Mouse (Mus musculus) neural tube, embryonic 15.5 days (tissue): ENCODE measurements at regions not wholly inside any gene's neighbourhood (a gene's known extent, or its start where the extent isn't known, plus 50 kb on each side); places are given as distances from the start of the nearest gene placed in this dataset.

Experiments used
- ATAC-seq: fragments of 200-750 bp; cut with Nextera tagmentation; 2 replicates; pipeline ENCODE4 v1.8.0; 2017; ENCODE audit warnings: mild to moderate bottlenecking, moderate TSS enrichment, moderate library complexity; ENCODE audit not compliant: low FRiP score
- H3K27ac ChIP-seq: fragments of 300-500 bp; sonication (generic); replicated peaks from 2 replicates; pipeline ENCODE4 v1.5.1; 2015; ENCODE audit warnings: mild to moderate bottlenecking, inconsistent platforms
- H3K27me3 ChIP-seq: fragments of 300-500 bp; sonication (generic); replicated peaks from 2 replicates; pipeline ENCODE4 v1.6.1; 2015; ENCODE audit warnings: inconsistent platforms
- H3K36me3 ChIP-seq: fragments of 300-500 bp; sonication (generic); 2 replicates; pipeline ENCODE4 v1.6.1; 2015; ENCODE audit warnings: inconsistent platforms
- H3K4me1 ChIP-seq: fragments of 300-500 bp; sonication (generic); 2 replicates; pipeline ENCODE4 v1.6.1; 2015; ENCODE audit warnings: inconsistent platforms
- H3K4me2 ChIP-seq: fragments of 300-500 bp; sonication (generic); 2 replicates; pipeline ENCODE4 v1.6.1; 2015; ENCODE audit warnings: inconsistent platforms, mild to moderate bottlenecking, moderate library complexity
- H3K4me3 ChIP-seq: fragments of 300-500 bp; sonication (generic); replicated peaks from 2 replicates; pipeline ENCODE4 v1.5.1; 2015; ENCODE audit warnings: mild to moderate bottlenecking, inconsistent platforms
- H3K9ac ChIP-seq: fragments of 300-500 bp; sonication (generic); replicated peaks from 2 replicates; pipeline ENCODE4 v1.6.1; 2015; ENCODE audit warnings: mild to moderate bottlenecking, inconsistent platforms
- H3K9me3 ChIP-seq: fragments of 300-500 bp; sonication (generic); replicated peaks from 2 replicates; pipeline ENCODE4 v1.6.1; 2016; ENCODE audit warnings: inconsistent platforms
- WGBS: fragments of 180-500 bp; shearing (Covaris S2); methylation state at CpG from one replicate; pipeline ENCODE4 v1.1.7; 2015; ENCODE audit warnings: mixed read lengths; 5-methylcytosine and 5-hydroxymethylcytosine counted together

DNA sequence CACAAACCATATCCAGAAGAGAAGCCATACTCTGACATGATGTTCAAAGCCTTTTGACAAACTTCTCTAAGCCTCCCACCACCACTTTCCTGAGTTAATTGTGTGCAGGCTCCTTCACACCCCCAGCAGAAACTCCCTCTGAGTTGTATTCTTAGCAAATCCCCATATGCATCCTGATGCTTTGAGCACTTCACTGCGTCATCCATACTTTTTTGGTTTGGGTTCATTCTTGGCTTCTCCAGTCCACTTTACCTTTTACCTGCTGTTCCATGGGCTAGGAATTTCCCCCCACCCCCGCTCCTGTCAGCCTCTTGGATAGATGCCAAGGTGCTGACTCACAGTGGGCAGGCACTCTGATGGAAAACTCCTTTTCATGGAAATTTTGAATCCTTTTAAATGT, 575.2 kb downstream of the Prkd1 start:
- WGBS: 83% methylated on average over 2 of the region's 2 CpGs
- no peaks in the 10 kb centered on the region for H3K36me3 ChIP-seq
- H3K27ac ChIP-seq: no peak overlapping the region
- no peaks in the 10 kb centered on the region for H3K27me3 ChIP-seq
- H3K4me3 ChIP-seq: no peak overlapping the region
- no peak overlapping the region for H3K9ac ChIP-seq
- ATAC-seq: no peak
- H3K9me3 ChIP-seq: no peaks in the 10 kb centered on the region
- H3K4me1 ChIP-seq: no peaks in the 10 kb centered on the region
- H3K4me2 ChIP-seq: no peak overlapping the region

DNA sequence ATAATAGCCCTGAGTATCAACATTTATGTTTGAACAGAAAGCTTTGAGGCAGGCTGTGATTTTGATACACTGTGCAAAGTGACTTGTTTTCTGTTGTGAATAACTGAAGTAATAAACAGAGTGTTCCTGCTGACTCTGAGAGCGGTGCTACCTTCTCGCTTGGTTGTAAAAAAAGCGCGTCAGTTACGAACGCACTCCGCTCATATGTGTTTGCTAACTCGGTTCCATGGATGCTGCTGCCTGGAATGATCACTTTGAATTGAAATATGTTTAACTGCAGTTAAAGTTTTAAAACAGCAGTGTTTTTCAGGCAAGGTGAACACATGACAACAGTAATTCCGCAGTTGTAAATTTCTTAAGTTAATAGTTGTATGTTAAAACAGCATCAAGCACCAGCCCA, 567.7 kb downstream of the Prkd1 start:
- H3K4me1 ChIP-seq: no peaks in the 10 kb centered on the region
- H3K27ac ChIP-seq: no peak overlapping the region
- no peaks in the 10 kb centered on the region for H3K27me3 ChIP-seq
- no peaks in the 10 kb centered on the region for H3K9me3 ChIP-seq
- H3K9ac ChIP-seq: no peak overlapping the region
- H3K4me2 ChIP-seq: no peak overlapping the region
- H3K4me3 ChIP-seq: no peak overlapping the region
- ATAC-seq: no peak
- WGBS: 66% methylated on average over 9 of the region's 9 CpGs
- no peaks in the 10 kb centered on the region for H3K36me3 ChIP-seq

DNA sequence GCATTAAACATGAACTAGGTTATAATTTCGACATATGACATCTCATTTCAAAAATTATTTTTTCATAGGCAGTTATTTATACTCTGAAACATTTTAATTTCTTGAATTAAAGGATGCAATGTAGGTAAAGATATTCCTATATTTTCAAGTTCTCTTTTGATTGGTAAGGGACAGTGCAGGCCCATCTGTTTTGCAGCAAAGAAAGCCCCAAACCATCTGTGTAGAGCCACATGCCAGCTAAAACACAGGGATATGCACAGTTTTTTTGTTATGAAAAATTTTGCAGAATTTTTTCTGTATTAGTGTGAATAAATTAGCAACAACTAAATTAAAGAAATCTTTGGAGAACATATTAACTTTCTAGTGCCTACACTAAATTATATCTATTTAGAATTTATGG, 567.3 kb downstream of the Prkd1 start:
- no peak overlapping the region for H3K4me2 ChIP-seq
- H3K9ac ChIP-seq: no peak overlapping the region
- 82% methylated on average over 1 of the region's 1 CpGs for WGBS
- H3K36me3 ChIP-seq: no peaks in the 10 kb centered on the region
- H3K4me1 ChIP-seq: no peaks in the 10 kb centered on the region
- ATAC-seq: no peak
- H3K27ac ChIP-seq: no peak overlapping the region
- H3K27me3 ChIP-seq: no peaks in the 10 kb centered on the region
- H3K9me3 ChIP-seq: no peaks in the 10 kb centered on the region
- no peak overlapping the region for H3K4me3 ChIP-seq

DNA sequence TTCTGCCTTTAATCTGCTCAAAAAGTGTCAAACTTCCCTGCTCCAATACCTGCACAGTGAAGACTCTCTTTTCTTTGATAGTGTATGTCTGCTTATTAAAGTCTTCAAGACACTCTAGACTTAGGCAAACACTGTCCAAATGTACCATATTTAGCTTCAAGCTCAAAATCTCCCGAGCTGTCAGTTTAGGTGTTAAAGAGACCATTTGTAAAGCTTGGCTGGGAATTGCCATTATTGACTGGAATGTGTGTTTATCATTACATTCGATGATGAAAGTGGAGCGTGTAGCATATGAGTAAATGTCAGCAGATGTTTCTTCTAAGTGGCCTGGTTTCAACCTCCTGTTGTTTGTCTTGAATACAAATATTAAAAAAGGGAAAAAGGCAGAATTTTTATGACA, 564.4 kb downstream of the Prkd1 start:
- Histone ChIP-seq H3K4me3 (no peak overlapping the region), H3K4me1 (no peaks in the 10 kb centered on the region), H3K4me2 (no peak overlapping the region), H3K27me3 (no peaks in the 10 kb centered on the region), H3K27ac (no peak overlapping the region), H3K36me3 (no peaks in the 10 kb centered on the region), H3K9ac (no peak overlapping the region), H3K9me3 (no peaks in the 10 kb centered on the region)
- 72% methylated on average over 3 of the region's 3 CpGs for WGBS
- no peak for ATAC-seq

DNA sequence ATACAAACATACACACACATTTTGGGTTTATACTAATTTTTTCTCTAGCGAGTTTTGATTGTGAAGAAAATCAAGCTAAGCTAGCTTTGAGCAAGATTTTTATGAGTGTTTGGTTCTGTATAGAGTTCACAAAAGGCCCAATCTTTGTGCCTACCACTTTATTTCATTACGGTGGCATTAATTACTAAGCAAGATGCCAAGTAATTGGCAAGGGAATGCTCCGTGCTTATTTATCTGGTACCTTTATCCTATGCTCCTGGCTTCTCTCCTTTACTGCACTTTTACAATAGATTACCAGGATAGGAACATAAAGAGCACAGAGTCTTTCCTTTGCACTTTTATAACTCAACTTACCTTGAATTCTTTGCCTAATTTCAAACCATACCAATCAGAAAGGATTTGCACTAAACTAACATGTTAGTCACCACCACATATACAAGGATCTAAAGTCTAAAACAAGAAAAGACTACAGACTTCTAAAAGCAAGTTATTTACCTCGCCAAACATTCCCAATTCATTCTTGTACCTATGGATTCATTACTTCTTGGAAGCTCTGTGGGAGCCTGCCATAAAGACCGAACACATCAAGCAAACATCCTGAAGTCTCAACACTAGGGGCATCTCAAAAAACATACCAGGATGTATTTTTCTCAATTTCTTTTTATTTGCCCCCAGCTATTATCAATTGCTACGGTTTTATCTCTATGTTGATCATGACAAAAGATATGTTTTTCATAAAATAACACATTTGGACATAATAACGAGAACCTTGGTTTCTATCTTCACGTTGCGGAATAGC, 537.5 kb downstream of the Prkd1 start:
- Histone ChIP-seq H3K4me2 (no peak overlapping the region), H3K36me3 (no peaks in the 10 kb centered on the region), H3K4me1 (no peaks in the 10 kb centered on the region), H3K9ac (no peak overlapping the region), H3K4me3 (no peak overlapping the region), H3K27me3 (no peaks in the 10 kb centered on the region), H3K9me3 (no peaks in the 10 kb centered on the region), H3K27ac (no peak overlapping the region)
- 85% methylated on average over 9 of the region's 9 CpGs for WGBS
- ATAC-seq: no peak

DNA sequence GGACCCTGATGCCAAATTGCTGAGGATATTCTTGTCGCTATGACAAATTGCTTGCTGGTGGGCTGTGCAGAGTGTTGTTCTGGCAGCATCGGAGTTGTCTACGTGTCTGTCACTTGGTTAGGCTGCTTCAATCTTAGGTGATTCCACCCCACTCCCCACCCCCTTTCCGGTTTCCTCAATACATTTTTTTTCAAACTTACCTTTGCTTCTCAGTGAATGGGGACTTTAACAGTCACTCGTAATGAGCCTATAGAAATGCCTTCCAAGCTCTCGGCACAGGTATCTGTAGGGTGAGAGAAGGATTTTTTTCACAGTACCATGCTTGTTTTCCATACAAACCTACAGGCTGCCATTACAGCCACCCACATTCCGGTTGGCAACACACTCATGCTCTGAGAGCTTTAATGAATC, 536.8 kb downstream of the Prkd1 start:
- Histone ChIP-seq H3K4me2 (no peak overlapping the region), H3K9ac (no peak overlapping the region), H3K4me1 (no peaks in the 10 kb centered on the region), H3K27me3 (no peaks in the 10 kb centered on the region), H3K9me3 (no peaks in the 10 kb centered on the region), H3K4me3 (no peak overlapping the region), H3K36me3 (no peaks in the 10 kb centered on the region), H3K27ac (no peak overlapping the region)
- ATAC-seq: no peak
- 80% methylated on average over 7 of the region's 7 CpGs for WGBS

DNA sequence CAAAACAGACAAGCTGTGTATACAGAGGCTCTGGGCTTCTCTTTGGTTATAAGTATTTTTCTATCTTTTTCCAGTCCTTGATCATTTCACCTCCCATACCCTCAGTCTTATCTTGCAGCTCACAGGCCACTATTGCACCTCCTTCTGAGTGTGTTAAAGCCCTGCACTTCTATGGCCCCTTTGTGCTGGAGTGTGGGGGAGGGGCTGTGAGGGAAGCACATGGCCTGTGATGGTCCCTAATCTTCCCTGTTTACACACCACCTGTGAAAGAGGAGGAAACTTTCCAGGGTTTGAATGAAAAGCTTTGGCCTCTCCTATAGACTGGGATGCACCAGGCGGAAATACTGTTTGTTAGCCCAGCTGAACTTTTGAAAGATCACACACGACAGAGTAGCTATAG, 533.0 kb downstream of the Prkd1 start:
- ATAC-seq: no peak
- Histone ChIP-seq H3K27ac (no peak overlapping the region), H3K4me1 (peaks cover 9% of the 10 kb centered on the region), H3K4me3 (no peak overlapping the region), H3K36me3 (no peaks in the 10 kb centered on the region), H3K9me3 (no peaks in the 10 kb centered on the region), H3K4me2 (no peak overlapping the region), H3K9ac (no peak overlapping the region), H3K27me3 (peaks cover 7% of the 10 kb centered on the region)
- 43% methylated on average over 2 of the region's 2 CpGs for WGBS

DNA sequence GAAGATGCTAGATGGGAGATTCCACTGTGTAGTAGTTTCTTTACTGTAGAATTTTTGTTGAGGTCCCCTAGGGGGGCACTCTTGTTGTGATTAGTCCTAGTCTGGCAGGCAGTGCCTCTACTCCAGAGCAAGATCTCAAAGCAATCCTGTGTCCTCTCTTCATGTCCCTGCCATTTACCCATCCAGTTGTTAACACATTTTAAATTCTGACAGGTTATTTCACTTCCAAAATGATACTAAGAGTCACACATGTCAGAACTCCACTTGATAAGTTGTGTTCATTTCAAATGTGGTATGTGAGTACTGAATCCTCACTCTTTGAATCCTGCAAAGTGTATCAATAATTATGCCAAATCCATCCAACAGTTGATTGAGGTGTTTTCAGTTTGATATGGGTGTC, 530.6 kb downstream of the Prkd1 start:
- ATAC-seq: no peak
- no peak overlapping the region for H3K4me2 ChIP-seq
- no peak overlapping the region for H3K27ac ChIP-seq
- H3K9ac ChIP-seq: no peak overlapping the region
- H3K9me3 ChIP-seq: no peaks in the 10 kb centered on the region
- H3K36me3 ChIP-seq: no peaks in the 10 kb centered on the region
- H3K27me3 ChIP-seq: peaks cover 18% of the 10 kb centered on the region
- peaks cover 10% of the 10 kb centered on the region for H3K4me1 ChIP-seq
- H3K4me3 ChIP-seq: no peak overlapping the region

DNA sequence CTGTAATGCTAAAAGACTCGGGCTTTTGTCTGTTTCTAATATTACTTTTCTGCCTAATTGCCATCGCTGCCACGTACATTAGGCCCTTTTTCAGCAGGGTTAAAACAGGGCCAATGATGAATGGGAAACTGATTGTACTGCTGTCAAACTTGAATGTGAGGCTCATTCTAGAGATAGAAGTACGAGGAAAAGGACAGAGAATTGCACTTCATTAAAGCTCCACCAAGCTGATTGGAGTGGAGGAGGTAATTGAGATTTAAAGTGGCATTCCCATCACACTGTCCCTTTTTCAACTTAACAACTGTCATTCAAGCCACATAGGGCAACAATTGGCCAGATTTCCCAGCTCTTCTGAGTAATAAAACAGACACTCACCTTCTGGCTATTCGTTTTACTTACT, 526.8 kb downstream of the Prkd1 start:
- Histone ChIP-seq H3K4me3 (no peak overlapping the region), H3K27me3 (peaks cover 18% of the 10 kb centered on the region), H3K4me1 (peaks cover 10% of the 10 kb centered on the region), H3K9me3 (no peaks in the 10 kb centered on the region), H3K4me2 (no peak overlapping the region), H3K9ac (no peak overlapping the region), H3K36me3 (no peaks in the 10 kb centered on the region), H3K27ac (no peak overlapping the region)
- ATAC-seq: no peak
- WGBS: 19% methylated on average over 5 of the region's 5 CpGs

DNA sequence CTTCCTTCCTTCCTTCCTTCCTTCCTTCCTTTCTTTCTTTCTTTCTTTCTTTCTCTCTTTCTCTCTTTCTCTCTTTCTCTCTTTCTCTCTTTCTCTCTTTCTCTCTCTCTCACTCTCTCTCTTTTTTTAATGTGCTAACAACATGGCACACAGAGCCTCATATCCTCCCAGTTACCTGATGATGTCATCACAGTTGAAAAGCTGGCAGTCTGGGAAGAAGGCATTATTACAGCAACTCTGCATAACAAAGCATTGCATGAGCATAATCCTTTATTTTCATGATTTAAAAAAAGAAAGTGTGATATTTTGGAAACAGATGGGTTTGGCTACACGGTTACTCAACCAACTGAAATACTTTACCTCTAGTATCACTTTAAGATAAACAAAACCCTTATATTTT, 525.9 kb downstream of the Prkd1 start:
- peaks cover 10% of the 10 kb centered on the region for H3K4me1 ChIP-seq
- no peak for ATAC-seq
- peaks cover 18% of the 10 kb centered on the region for H3K27me3 ChIP-seq
- no peak overlapping the region for H3K27ac ChIP-seq
- H3K9ac ChIP-seq: no peak overlapping the region
- no peaks in the 10 kb centered on the region for H3K36me3 ChIP-seq
- WGBS: 84% methylated on average over 1 of the region's 1 CpGs
- H3K4me3 ChIP-seq: no peak overlapping the region
- H3K9me3 ChIP-seq: no peaks in the 10 kb centered on the region
- H3K4me2 ChIP-seq: no peak overlapping the region

DNA sequence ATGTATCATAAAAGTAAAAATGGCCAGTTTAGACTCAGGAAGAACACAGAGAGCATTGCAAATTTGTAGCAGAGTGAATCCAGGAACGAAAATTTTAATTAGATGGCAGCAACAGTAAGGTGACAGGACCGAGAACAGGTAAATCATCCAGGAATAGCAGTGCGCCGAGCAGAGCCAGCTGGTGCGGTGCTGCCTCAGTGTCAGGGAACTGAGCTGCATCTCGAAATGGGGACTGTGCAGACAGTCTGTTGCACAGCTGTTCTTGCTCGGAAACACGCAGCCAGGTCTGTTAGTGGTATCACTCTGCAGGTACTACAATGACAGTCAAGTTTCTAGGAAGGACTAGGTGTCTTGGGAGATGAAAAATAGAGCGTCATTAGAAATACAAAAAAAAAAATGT, 490.8 kb downstream of the Prkd1 start:
- H3K4me2 ChIP-seq: no peak overlapping the region
- no peaks in the 10 kb centered on the region for H3K9me3 ChIP-seq
- WGBS: 65% methylated on average over 9 of the region's 9 CpGs
- H3K4me3 ChIP-seq: no peak overlapping the region
- no peaks in the 10 kb centered on the region for H3K36me3 ChIP-seq
- no peak overlapping the region for H3K27ac ChIP-seq
- no peak for ATAC-seq
- H3K9ac ChIP-seq: no peak overlapping the region
- H3K27me3 ChIP-seq: no peaks in the 10 kb centered on the region
- H3K4me1 ChIP-seq: no peaks in the 10 kb centered on the region

DNA sequence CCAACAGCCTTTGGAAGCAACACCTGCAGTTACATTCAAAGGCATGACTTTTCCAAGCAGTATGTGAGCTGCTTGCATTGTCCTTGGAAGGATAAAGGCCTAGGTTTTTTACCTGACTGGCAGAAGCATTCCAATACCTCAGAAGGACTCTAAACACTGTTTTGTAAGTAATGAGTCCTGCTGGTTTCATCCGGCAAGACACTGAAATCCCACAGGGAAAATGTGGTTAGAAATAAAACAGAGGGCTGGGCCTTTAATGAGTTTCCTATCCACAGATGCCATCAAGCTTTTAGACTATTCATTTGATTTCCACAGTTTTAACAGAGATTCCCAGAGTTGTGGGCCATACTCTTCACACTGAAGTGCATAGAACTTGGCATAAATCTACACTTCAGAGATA, 461.6 kb downstream of the Prkd1 start:
- Histone ChIP-seq H3K9ac (no peak overlapping the region), H3K27ac (no peak overlapping the region), H3K4me2 (no peak overlapping the region), H3K9me3 (no peaks in the 10 kb centered on the region), H3K4me1 (peaks cover 2% of the 10 kb centered on the region; the same call in 1 of the 2 replicates), H3K27me3 (no peaks in the 10 kb centered on the region), H3K36me3 (no peaks in the 10 kb centered on the region), H3K4me3 (no peak overlapping the region)
- WGBS: 35% methylated on average over 1 of the region's 1 CpGs
- no peak for ATAC-seq
